Mouse (Mus musculus) spleen, postnatal 36 days (tissue): ENCODE data around the gene Dock4.

Experiments used
- DNase-seq, 2 experiments: peaks; one replicate each; pipeline ENCODE4 v3.0.0; 2022; ENCODE audit warnings: low spot score in 2 of 2, mixed read lengths in 1 of 2

The Dock4 gene

DNA sequence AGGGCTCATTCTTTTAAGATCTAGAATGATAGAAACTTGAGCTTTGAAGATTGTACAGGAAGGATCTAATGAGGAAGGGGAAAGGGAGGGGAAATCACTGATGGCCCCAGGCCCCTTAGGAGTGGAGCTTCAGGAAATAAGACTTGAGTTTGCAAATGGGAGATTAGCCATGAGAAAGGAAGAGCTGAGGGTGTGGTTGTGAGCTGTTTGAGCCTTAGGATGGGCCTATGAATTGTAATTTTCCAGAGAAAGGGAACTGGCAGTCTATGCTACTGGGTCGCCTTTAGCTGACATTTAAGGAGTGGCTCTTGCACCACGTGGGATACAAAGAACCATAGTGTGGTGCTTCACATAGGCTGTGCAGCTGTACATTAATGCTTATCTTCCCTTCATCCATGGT, 208.6 kb downstream of the Dock4 start:
- DNase-seq, result no peak

GRCm38 (mm10) chr12:40655861-40656260, 210.1 kb downstream of the Dock4 start:
- DNase-seq, result no peak

GRCm38 (mm10) chr12:40656438-40656837, 210.7 kb downstream of the Dock4 start:
- no peak for DNase-seq

GRCm38 (mm10) chr12:40657229-40657885, 211.6 kb downstream of the Dock4 start:
- DNase-seq, result no peak

DNA sequence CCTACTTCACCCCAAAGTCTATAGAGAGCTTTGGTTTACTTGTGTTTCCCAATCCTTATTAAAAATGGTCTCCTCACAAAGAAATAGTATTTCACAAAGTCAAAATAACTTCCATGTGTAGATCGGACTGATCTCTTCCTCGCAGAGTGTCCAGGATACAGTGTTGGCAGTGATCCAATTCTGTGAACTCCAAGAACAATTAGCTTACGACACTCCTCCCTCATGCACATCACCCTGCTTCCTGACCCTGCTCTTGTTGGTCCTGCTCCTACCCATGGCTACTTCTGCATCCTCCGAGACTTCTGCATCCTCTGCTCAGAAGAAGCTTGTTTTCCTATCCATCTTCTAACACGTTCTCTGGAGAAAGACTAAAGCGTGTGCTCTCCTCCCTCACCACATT, 213.9 kb downstream of the Dock4 start:
- no peak for DNase-seq

DNA sequence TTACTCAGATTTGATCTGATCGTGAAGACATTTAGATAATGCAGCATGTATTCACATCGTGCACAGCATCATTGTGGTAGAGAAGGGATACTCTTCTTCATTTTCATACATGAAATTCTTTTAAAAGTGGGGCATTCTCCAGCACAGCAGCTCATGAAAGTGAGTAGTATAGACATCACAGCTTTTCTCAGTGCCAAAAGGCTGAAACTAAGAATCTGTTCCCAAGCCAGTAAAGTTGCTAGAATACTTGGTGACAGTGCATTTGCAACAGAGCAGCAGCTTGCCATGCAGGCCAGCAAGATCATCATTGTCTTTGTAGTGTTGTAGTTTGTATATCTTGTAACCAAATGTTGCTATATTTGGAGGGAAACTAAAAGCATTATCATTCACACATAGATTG, 223.7 kb downstream of the Dock4 start:
- no peak for DNase-seq

DNA sequence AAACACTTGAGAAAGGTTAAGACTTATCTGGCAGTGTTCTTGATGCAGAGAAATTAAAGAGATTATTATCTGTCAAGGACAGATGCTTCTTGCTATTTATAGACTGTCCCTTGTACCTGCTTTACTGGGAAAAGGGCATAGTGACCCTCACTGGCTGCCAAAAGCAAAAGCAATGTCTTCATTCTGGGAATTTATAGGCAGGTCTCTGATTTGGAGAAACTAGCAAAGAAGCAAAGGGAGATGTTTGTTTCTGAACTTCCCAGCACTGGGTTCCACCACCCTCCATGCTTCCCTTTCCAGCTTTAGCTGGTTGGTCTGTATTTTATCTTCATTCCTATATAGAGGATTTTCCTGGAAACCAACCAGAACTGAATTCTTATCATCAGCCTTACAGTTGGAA, 225.0 kb downstream of the Dock4 start:
- no peak for DNase-seq

GRCm38 (mm10) chr12:40679713-40680112, 234.0 kb downstream of the Dock4 start:
- DNase-seq, result no peak

GRCm38 (mm10) chr12:40680551-40680950, 234.8 kb downstream of the Dock4 start:
- DNase-seq, result peak; percentile 12 to 37

DNA sequence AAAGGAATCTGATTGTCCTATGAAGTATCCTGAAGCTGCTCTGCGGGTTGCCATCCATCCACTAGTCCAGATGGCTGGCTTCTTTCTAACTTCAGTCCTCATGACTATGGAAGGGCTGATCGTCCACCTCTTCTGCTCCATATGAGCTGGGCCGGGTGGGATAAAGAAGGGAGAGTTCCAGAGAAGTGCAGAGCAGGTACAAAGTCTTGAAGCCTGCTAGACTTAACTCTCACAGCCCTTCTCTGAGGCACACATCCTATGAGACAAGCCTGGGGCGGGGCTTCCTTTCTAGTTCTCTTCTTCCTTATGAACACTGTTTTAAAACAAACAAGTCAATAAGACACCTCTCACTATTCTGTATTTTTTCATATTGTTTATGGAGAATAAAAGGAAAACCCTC, 245.7 kb downstream of the Dock4 start:
- DNase-seq, result no peak

DNA sequence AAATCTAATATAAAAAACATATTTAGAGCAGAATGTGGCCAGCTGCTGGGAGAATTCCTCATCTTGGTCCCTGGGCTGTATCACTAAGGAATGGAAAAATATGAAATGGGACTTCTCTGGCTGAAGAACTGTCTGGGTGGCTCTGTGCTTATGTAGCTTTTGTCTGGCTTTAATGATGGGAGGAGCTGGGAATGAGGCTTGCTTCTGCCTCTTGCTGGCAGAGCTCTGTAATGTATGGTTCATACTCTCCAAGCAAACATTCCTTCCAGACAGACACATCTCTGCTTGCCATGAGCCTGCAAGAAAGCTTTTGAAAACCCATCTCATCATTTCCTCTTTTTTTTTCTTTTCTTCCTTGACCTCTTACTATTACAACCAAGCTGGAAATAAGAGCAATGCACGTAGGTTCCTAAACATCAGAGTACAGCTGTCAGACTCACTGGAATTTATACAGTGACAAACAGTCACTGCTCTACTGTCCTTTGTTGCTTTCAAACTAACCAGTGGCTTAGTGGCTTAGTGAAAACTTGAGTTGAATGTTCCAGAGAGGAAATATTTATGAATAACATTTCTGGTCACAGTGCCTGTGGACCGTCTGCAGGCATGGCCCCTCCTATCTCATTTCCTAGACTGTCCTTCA, 248.4 kb downstream of the Dock4 start:
- no peak for DNase-seq

GRCm38 (mm10) chr12:40698330-40698729, 252.6 kb downstream of the Dock4 start:
- DNase-seq, result no peak

GRCm38 (mm10) chr12:40702233-40702792, 256.6 kb downstream of the Dock4 start:
- DNase-seq, result no peak

DNA sequence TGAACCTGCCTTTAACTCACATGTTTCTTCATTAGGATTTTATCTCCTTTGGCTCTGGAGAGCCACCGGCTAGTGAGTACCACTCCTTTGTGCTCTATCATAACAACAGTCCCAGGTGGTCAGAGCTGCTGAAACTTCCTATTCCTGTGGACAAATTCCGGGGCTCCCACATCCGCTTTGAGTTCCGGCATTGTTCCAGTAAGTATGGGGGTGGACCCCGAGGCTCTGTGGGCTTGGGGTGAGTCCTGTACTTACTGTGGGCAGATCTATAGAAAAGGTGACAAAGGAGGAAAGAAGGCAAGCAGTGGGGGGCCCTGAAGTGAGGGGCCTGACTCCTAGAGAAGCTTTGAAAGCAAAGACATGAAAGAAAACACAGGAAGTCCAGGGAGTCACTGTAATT, 258.5 kb downstream of the Dock4 start:
- DNase-seq, result no peak

DNA sequence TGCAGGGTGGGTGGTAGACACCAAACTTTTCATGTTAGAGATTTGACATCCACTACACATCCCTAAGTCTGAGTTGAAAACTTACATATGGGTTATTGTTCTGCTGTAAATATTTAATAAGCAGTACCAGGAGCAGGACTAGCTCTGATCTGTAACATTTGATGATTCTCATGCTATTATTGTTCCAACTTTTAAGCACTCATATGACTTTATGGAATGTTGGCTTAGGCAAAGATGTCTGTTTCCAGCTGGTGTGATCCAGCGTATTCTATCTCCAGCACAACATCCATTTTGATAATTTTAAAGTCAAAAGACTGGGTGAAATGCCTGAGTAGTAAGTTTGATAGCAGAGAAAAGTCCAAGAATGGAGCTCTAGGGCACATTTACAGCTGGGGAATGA, 261.4 kb downstream of the Dock4 start:
- no peak for DNase-seq

GRCm38 (mm10) chr12:40709094-40709493, 263.3 kb downstream of the Dock4 start:
- no peak for DNase-seq

DNA sequence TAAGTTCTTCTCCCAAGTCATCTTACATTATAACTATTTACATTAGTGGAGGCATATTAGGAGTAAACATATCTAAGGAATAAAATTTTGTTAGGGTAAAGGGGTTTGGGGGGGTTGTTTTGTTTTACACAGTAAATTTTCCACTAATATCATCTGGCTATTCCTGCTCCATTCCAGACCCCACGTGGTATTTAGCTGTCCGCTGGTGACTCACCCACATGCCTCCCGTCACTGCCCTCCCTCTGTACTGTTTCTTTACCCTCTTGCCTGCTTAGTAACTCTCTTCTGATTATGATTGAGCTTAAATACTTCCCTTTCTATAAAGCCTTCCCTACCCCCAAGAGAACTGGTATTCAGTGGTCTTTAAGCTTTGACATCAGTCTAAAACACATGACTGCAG, 266.5 kb downstream of the Dock4 start:
- DNase-seq, result no peak

GRCm38 (mm10) chr12:40714288-40714687, 268.5 kb downstream of the Dock4 start:
- no peak for DNase-seq

GRCm38 (mm10) chr12:40715174-40715573, 269.4 kb downstream of the Dock4 start:
- no peak for DNase-seq

DNA sequence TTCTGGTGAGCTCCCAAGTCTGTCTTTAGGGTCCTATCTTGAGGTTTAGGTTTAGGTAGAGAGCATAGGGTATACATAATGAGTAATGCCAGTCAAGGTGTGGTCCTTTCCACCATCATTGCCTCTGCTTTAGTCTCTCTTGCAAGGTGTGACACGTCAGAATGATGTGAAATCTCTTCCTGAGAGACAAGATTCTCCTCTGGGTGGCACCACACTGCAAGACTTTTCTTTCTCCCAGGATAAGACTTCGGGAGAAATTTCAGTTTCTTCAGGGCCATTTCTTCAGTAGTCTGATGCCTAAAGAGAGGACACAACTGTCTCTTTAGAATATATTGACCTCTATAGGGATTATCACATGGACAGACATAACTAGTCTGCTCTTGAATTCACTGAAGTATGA, 282.6 kb downstream of the Dock4 start:
- DNase-seq, result no peak

- no peak for DNase-seq
Measured at GRCm38 (mm10) chr12:40730756-40731155, 285.0 kb downstream of the Dock4 start.

GRCm38 (mm10) chr12:40745501-40745900, 299.7 kb downstream of the Dock4 start:
- DNase-seq, result no peak

- no peak for DNase-seq
Measured at GRCm38 (mm10) chr12:40746081-40746480, 300.3 kb downstream of the Dock4 start.
